Mouse (Mus musculus) erythroblast, embryonic 14.5 days (primary cell): ENCODE measurements around the gene Ptprd.

Source experiments
- GATA1 ChIP-seq: IDR thresholded peaks from 2 replicates; pipeline ENCODE4 v1.6.1; 2012; ENCODE audit warnings: low read length, inconsistent platforms, mixed read lengths
- TAL1 ChIP-seq: IDR thresholded peaks from 3 replicates; pipeline ENCODE4 v1.6.1; 2012; ENCODE audit warnings: low read length, inconsistent platforms, mixed read lengths

DNA sequence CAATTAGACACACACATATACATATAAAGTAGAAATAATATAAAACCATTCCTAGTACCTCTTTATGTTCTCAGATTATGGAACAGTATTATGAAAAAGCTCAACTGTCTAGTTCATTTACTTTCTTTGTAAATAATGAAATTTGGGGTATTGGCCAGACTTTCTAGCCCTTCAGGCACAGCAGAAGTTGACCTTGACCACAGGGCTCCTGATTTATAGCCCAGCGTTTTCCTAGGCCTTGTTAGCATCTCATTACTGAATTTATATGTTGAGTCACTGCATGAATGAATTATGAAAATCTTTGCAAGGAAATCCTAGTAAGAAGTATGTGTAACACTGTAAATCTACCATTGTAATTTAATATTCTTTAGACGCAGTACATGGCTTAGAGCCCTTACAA is 2154.9 kb downstream of the Ptprd start:
- no peak for TF ChIP-seq GATA1
- no peak for TF ChIP-seq TAL1
